Mouse (Mus musculus): ENCODE data around the gene Lbx2.

The Lbx2 gene

DNA sequence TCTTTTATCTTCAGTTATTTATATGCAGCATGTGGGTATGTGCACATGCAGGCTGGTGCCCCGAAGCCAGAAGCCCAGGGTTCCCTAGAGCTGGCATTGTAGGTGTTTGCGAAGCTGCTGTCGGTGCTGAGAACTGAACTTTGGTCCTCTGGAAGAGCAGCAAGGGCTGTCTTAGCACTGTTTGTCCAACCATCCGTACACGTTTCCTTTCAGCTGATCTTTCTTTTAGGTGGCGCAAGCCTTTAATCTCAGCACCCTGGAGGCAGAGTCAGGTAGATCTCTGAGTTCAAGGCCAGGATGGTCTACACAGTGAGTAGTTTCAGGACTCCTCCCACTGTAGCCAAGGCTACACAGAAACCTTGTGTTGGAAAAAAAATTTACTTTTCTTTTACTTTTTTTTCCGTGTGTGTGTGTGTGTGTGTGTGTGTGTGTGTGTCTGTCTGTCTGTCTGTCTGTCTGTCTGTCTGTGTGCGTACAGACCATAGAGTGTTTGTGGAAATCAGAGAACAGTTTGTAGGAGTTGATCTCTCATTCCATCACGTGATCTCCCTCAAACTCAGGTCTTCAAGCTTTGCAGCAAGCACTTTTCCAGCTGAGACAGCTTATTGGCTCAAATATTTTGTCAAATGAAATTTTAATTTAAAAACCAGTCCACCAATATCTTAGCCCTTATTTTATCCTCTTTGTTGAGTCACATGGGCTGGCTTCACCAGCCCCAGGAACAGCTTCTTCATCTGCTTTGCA is 46.2 kb downstream of the Lbx2 start:
- DNase-seq (ENCODE audit: low read depth, low spot score): no peak

DNA sequence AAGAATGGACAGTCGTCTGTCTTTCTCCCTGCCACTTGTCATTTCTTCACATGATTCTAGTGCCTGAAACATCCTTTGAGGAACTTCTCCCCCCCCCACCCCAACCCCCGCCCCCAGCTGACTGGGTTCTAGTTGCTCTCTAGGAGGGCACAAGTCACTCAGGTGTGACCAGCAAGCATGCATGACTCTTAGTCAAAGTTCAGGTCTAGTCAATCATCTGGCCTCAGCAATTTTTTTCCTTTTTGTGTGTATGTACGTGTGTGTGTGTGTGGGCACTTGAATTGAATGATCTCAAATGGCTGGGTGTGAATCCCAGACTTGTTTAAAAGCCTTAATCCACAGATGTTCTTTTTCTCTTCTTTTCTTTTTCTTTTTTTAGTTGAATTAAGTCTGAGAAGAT is 48.1 kb downstream of the Lbx2 start:
- no peak for DNase-seq (ENCODE audit: low read depth, low spot score)

DNA sequence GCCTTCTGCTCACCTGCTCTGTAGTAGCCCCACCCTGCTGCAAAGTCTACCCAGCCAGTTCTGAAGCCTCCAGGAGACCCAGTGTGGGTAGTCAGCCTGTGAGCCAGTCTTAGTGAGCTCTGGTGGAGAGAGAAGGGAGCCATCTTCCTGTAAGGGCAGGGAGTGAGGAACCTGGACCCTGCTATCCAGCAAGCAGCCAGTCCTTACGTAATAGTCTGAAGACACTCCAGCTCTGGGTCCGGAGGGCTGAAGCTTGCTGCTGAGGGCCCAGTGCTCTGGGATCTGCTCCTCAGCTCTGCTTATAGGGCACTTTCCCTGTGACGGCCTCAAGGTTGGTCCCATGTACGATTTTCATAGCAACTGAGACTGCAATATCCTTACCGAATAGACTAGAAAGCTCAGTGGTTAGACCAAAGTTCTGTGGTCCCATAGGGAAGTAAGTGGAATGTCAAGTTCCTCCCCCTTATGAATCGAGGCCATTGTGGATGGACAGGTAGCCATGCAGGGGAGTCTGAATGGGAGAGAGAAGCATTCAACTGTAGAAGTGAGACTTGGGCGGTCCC is 48.9 kb downstream of the Lbx2 start, which contains the start of gene Rtkn:
TSS of gene Rtkn (plus strand) at position 513 of the 563 bp plus-strand sequence.
- no peak for DNase-seq (ENCODE audit: low read depth, low spot score)

DNA sequence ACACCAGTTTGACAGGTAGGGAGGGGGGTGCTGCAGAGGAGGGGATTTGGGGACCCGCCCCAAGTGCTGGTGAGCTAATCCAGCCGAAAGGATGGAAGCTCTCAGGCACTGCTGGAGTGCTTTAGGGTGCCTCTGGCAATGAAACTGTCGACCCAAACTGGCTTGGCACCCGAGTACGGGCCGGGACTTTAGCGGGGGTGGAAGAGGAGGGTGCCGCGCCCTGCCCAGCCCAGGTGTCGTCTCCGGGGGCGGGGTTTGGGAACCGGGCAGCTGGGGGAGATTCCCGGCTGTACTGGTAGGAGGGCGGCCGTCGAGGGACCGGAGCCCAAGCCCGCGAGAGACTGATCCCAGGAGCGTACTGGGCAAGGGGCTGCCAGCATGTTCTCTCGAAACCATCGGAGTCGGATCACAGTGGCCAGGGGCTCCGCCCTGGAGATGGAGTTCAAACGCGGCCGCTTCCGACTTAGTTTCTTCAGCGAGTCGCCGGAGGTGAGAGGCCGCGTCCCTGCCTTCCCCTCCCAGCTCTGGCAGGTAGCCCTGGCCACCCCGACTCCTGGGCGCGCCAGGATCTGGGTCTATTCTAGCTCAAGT is 49.5 kb downstream of the Lbx2 start:
- no peak for DNase-seq (ENCODE audit: low read depth, low spot score)

DNA sequence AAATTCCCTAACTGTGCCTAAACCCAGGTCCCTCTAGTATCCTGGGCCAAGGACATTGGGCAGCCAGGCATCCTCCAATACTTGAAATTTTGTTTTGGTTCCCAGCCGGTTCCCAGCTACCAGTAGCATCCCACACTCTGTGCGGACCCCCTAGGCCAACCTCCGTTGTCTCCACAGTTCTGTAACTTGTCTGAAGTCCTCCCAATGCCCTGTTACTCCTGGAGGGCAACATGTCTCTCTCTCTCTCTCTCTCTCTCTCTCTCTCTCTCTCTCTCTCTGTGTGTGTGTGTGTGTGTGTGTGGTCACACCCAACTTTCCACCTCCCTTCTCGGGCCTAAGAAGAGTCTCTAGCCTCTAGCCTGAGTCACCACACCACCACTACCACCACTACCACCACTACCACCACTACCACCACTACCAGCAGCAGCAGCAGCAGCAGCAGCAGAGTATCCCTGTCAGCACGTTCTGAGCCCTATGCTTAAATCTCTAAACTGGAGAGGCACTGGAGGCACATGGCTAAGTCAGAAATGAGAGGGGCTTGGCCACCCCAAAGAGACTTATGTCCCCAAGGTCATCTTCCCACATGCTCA is 50.2 kb downstream of the Lbx2 start:
- no peak for DNase-seq (ENCODE audit: low read depth, low spot score)

DNA sequence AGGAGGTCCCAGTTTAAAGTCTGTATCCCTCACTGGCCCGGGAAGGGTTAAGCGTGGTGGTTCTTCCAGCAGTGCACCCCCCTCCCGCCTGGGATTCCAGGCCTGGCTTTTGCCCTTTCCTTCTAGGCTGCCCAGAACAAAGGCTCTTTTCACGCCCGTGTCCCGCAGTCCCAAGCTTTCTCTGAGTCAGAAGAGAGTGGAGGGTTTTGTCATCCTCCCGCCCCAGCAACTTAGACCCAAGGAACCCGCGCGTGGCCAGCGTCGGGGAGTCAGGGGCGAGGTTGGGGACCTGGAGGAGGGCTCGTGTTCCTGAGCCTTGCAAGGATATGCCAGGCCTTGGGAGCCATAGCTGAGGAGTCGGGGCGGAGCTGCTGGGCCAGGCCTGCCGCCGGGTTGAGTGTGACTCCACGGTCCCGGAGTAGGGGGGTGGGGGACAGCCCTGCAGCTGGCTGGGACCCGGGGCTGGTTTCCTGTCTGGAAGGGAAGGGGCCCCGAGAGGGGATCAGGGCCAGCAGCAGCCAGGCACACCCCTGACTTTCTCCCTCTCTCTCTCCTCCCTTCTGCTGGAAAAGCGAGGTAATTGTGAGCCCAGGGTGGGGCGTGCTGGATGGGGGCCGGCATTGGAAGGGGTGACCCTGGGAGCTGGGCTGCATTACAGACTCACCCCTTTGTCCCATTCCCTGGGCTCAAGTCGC is 50.9 kb downstream of the Lbx2 start:
- peak; percentile 68 for DNase-seq (ENCODE audit: low read depth, low spot score)

DNA sequence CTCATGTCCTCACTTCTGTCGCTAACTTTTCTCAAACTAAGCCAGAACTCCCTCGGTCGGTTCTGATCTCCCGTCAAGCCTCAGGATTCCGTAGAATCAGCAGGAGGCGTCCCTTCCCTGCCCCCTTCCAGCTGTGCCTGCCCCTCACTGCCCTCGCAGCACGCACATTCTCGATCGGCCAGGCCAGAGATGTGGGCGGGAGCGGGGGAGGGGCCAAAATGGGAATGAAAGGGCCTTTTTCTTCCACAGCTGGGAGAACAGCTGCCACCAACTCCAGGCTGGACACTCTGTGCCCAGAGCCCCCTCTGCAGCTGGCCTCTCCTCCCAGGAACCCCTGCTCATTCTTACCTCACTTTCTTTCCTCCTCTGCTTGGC is 51.4 kb downstream of the Lbx2 start:
- peak; percentile 85 for DNase-seq (ENCODE audit: low read depth, low spot score)

All from skeletal muscle tissue, adult 2 months (tissue).